Mouse (Mus musculus) heart, postnatal 0 days (tissue): ENCODE measurements at regions not wholly inside any gene's neighbourhood (a gene's known extent, or its start where the extent isn't known, plus 50 kb on each side); places are given as distances from the start of the nearest gene placed in this dataset.

Experiments
- ATAC-seq: fragments of 200-750 bp; cut with Nextera tagmentation; 2 replicates; pipeline ENCODE4 v1.8.0; 2017; ENCODE audit warnings: low read depth, moderate number of reproducible peaks, moderate library complexity; ENCODE audit not compliant: insufficient read depth
- DNase-seq: peaks from one replicate; pipeline ENCODE4 v3.0.0-alpha.2; 2016; ENCODE audit warnings: low spot score
- H3K27ac ChIP-seq: fragments of 300-500 bp; sonication (generic); 2 replicates; pipeline ENCODE4 v1.5.1; 2014; ENCODE audit warnings: low read depth, mild to moderate bottlenecking
- H3K27me3 ChIP-seq: fragments of 300-500 bp; sonication (generic); 2 replicates; pipeline ENCODE4 v1.6.1; 2014; ENCODE audit warnings: low read length, mixed read lengths; ENCODE audit not compliant: control insufficient read depth, insufficient read depth
- H3K36me3 ChIP-seq: fragments of 300-500 bp; sonication (generic); replicated peaks from 2 replicates; pipeline ENCODE4 v1.6.1; 2014; ENCODE audit warnings: low read length, mixed read lengths; ENCODE audit not compliant: control insufficient read depth, insufficient read depth
- H3K4me1 ChIP-seq: fragments of 300-500 bp; sonication (generic); 2 replicates; pipeline ENCODE4 v1.6.1; 2014; ENCODE audit warnings: antibody characterized with exemption; ENCODE audit not compliant: control insufficient read depth, insufficient read depth
- H3K4me2 ChIP-seq: fragments of 300-500 bp; sonication (generic); 2 replicates; pipeline ENCODE4 v1.6.1; 2014; ENCODE audit warnings: low read depth, mild to moderate bottlenecking, low read length, moderate library complexity
- H3K4me3 ChIP-seq: fragments of 300-500 bp; sonication (generic); 2 replicates; pipeline ENCODE4 v1.5.1; 2014; ENCODE audit warnings: low read depth, low read length
- H3K9ac ChIP-seq: fragments of 300-500 bp; sonication (generic); replicated peaks from 2 replicates; pipeline ENCODE4 v1.6.1; 2014; ENCODE audit warnings: low read depth, low read length, mixed read lengths
- H3K9me3 ChIP-seq: fragments of 300-500 bp; sonication (generic); replicated peaks from 2 replicates; pipeline ENCODE4 v1.6.1; 2016; ENCODE audit warnings: low read length; ENCODE audit not compliant: control insufficient read depth
- CTCF ChIP-seq: IDR thresholded peaks from 2 replicates; pipeline ENCODE4 v1.5.1; 2016; ENCODE audit warnings: antibody characterized with exemption, control low read depth, low read depth
- EP300 ChIP-seq: IDR thresholded peaks from 2 replicates; pipeline ENCODE4 v1.6.1; 2016; ENCODE audit warnings: antibody characterized with exemption, low read depth
- WGBS: fragments of 180-500 bp; shearing (Covaris S2); extraction: QIAGEN DNeasy Blood & Tissue Kit; methylation state at CpG from one replicate; pipeline ENCODE4 v1.1.7; 2014; 5-methylcytosine and 5-hydroxymethylcytosine counted together

DNA sequence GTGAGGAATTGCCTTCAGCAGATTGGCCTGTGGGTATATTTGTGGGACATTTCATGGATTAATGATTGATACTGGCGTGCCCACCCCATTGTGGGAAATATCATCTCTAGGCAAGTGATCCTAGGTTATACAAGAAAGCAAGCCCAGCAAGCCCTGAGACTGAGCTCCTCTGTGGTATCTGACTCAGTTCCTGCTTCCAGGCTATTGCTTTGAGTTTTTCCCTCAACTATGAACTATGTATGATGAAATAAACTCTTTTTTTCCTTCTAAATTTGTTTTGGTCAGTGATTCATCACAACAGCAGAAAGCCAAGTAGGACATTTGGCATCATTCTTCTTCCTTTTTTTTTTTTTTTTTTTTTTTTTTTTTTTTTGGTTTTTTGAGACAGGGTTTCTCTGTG lies 119.8 kb downstream of the Tbr1 start:
- no peak overlapping the region for H3K4me2 ChIP-seq
- H3K9me3 ChIP-seq, result no peaks in the 10 kb centered on the region
- DNase-seq (no peak), ATAC-seq (no peak)
- H3K9ac ChIP-seq, result no peak overlapping the region
- no peak overlapping the region for H3K4me3 ChIP-seq
- no peaks in the 10 kb centered on the region for H3K27me3 ChIP-seq
- TF ChIP-seq CTCF, result no peak
- 62% methylated on average over 1 of the region's 1 CpGs for WGBS
- H3K27ac ChIP-seq, result no peak overlapping the region
- H3K4me1 ChIP-seq, result no peaks in the 10 kb centered on the region
- H3K36me3 ChIP-seq, result no peaks in the 10 kb centered on the region

DNA sequence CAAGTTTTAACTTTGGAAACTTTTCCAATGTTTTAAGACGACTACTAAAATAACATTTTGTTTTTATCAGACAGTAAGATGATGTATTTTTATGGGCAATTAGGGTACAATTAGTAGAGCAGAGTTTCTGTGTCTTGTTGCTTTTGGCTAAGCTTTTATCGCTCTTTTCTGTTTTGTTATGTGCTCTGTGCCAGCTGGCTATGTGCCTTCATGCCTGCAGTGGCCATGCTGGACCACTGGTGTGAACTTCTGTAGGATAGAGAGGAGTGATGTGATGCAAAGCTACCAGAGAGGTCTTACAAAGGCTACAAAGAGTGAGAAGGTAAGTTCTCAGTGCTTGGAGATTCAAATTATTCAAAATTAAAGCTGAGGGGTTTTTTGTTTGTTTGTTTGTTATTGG lies 108.0 kb upstream of the Slc4a10 start:
- H3K4me2 ChIP-seq, result no peak overlapping the region
- no peaks in the 10 kb centered on the region for H3K27me3 ChIP-seq
- DNase-seq (no peak), ATAC-seq (no peak)
- 56% methylated on average over 2 of the region's 2 CpGs for WGBS
- TF ChIP-seq EP300 (no peak), CTCF (no peak)
- H3K4me3 ChIP-seq, result no peak overlapping the region
- H3K27ac ChIP-seq, result no peak overlapping the region
- no peaks in the 10 kb centered on the region for H3K4me1 ChIP-seq
- H3K9ac ChIP-seq, result no peak overlapping the region
- H3K9me3 ChIP-seq, result no peaks in the 10 kb centered on the region
- no peaks in the 10 kb centered on the region for H3K36me3 ChIP-seq

DNA sequence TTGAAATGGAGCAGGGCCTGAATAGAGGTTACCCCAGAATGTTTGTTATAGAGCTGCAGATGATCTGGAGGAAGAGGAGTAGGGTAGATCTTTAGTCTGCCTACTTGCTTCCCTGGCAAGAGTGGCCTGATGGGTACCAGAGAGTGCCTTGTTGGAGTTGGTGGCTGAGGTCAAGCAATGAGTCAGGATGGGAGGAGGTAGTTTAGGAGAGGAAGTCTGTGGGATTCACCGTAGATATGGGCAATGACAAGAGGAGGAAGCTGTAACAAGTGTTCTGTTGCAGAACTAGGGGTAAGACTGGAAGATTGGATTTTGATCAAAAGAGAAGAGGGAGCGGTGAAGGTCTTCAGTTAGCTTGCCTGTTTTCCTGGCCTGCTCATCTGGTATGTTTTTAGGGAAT lies 80.3 kb upstream of the Slc4a10 start:
- no peaks in the 10 kb centered on the region for H3K9me3 ChIP-seq
- H3K27ac ChIP-seq, result no peak overlapping the region
- H3K4me1 ChIP-seq, result no peaks in the 10 kb centered on the region
- ATAC-seq (no peak), DNase-seq (no peak)
- H3K4me2 ChIP-seq, result no peak overlapping the region
- H3K27me3 ChIP-seq, result no peaks in the 10 kb centered on the region
- 82% methylated on average over 2 of the region's 2 CpGs for WGBS
- no peak overlapping the region for H3K9ac ChIP-seq
- TF ChIP-seq CTCF, result no peak
- TF ChIP-seq EP300, result no peak
- H3K4me3 ChIP-seq, result no peak overlapping the region
- no peaks in the 10 kb centered on the region for H3K36me3 ChIP-seq

DNA sequence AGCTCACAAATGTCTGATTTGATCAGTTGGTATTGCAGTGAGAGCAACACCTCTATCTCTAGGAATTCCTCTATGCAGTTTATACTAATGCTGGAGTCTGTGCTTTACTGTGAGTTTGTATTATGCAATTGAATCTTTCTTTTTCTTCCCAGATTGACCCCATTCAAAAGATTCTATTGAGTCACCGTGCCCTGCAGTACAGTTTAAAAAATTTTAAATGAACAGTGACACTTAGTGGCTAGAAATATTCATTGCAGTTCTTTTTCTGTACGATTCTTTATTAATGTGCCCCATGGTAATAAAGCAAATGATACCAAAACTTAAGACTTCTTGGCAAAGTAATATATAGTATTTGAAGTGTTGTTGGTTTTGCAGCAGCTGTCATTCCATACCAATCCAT lies 78.5 kb upstream of the Slc4a10 start:
- DNase-seq (peak; percentile 17), ATAC-seq (no peak)
- Histone ChIP-seq H3K9me3 (no peaks in the 10 kb centered on the region; the same call in 1 of the 2 replicates), H3K4me2 (no peak overlapping the region), H3K36me3 (no peaks in the 10 kb centered on the region), H3K27me3 (no peaks in the 10 kb centered on the region), H3K4me3 (no peak overlapping the region), H3K4me1 (no peaks in the 10 kb centered on the region), H3K9ac (no peak overlapping the region), H3K27ac (no peak overlapping the region)
- WGBS, result 6% methylated on average over 2 of the region's 2 CpGs
- TF ChIP-seq CTCF (peak; percentile 48), EP300 (no peak)

DNA sequence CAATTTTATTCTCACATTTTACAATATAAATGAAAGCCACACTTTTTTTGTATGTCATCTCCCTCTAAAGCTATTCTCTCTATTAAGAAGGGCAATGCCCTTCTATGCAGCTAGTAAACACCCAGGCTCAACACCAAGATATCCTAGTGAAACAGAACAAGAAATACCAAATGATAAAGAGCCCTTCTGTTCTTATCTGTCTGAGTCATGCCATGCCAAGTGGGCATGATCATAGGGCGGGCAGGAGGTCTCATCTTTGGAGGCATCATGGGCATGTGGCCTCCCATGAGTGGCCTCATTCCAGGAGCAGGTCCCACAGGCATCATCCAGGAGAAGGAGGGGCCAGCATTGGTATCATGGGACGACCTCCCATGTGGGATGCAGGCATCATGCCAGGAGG lies 76.2 kb upstream of the Slc4a10 start:
- TF ChIP-seq CTCF (no peak), EP300 (no peak)
- Histone ChIP-seq H3K4me3 (no peak overlapping the region), H3K9me3 (peaks cover 3% of the 10 kb centered on the region; the same call in 1 of the 2 replicates), H3K27ac (no peak overlapping the region), H3K9ac (no peak overlapping the region), H3K4me1 (no peaks in the 10 kb centered on the region), H3K4me2 (no peak overlapping the region), H3K27me3 (no peaks in the 10 kb centered on the region), H3K36me3 (no peaks in the 10 kb centered on the region)
- 30% methylated on average over 2 of the region's 2 CpGs for WGBS
- no peak for ATAC-seq
- DNase-seq, result no peak

DNA sequence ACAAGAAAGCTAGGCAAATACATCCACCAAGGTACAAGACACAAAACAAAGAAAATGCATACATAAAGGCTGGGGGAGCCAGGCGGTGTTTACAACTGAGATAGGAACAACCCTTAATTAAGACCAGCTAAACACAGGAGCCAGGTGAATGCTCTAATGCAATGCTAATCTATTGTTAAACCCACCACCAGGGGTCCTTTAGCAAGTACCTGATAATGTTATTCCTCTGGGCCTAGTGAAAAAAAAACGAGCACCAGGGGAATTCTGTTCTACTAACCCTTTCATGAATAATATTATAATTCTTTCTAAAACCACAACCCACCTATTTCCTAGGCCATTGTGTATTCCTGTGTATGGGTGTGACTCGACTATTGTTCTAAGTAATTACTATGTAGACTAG lies 61.5 kb upstream of the Slc4a10 start:
- WGBS, result 59% methylated on average over 3 of the region's 3 CpGs
- Histone ChIP-seq H3K9me3 (no peaks in the 10 kb centered on the region), H3K4me1 (no peaks in the 10 kb centered on the region)

More for the DNA sequence above, 61.5 kb upstream of the Slc4a10 start:
- DNase-seq (no peak), ATAC-seq (no peak)
- Histone ChIP-seq H3K27ac (no peak overlapping the region), H3K4me2 (no peak overlapping the region), H3K4me3 (no peak overlapping the region), H3K36me3 (no peaks in the 10 kb centered on the region), H3K9ac (no peak overlapping the region), H3K27me3 (no peaks in the 10 kb centered on the region)
- TF ChIP-seq EP300, result no peak
- TF ChIP-seq CTCF, result no peak
